Mouse (Mus musculus) thymus, postnatal 25 days (tissue): ENCODE data around the gene Krt4.

ENCODE experiments used
- DNase-seq: peaks from one replicate; pipeline ENCODE4 v3.0.0; 2022

The Krt4 gene

DNA sequence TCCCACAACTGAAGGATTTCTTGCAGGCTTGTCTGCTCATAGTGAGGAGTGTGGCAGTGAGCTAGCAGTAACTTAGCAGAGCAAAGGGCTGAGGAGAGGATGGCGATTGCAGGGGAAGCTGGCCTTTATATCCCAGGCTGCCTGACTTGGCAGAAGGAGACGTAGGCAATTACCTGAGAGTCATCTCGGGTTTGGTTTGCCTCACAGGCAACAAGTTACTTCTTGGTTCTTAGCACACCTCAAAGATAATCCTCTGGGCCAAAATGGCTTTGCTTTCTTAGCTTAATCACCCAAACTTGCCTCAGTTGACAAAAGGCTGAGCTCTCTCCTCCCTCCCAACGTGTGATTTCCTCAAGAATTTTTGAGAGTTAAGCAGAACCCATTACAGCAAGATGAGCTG is 31.7 kb downstream of the Krt4 start, which contains the start of gene Krt76:
TSS of gene Krt76 (minus strand) at position 101 of the 400 bp plus-strand sequence.
- no peak for DNase-seq

DNA sequence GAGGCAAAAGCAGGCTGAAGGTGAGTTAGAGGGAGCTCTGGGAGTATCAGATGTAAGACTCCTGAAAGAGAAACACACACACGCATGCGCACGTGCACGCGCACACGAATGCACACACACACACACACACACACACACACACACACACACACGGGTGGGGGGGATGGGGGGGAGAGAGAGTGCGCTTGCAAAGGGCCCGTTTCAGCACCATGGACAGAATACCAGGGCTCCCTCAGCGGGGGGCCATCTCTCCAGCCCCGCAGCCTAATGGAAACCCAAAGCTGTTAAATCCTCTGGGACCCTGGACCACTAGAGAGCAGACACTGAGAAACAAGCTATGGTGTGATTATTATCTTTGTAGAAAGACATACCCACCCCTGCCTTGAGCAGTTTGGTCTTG is 44.8 kb downstream of the Krt4 start:
- no peak for DNase-seq

DNA sequence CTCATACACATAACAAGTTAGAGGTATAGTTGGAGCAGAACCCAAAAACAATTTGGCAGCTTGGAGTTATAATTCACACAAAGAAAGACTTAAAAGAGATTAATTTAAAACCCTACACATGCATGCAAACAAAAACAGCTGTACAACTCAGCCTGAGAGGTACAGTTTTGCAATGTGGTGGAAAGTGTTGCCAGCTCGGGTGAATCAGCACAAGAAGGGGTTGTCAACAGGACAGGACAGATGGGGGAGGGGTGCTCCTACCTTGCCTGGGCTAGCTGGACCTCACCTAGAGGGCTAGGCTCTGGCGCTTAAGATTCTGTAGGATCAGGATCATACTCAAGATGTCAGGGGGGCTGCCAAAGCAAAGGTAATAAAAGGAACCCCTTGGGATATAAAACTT is 46.5 kb downstream of the Krt4 start:
- DNase-seq: no peak

DNA sequence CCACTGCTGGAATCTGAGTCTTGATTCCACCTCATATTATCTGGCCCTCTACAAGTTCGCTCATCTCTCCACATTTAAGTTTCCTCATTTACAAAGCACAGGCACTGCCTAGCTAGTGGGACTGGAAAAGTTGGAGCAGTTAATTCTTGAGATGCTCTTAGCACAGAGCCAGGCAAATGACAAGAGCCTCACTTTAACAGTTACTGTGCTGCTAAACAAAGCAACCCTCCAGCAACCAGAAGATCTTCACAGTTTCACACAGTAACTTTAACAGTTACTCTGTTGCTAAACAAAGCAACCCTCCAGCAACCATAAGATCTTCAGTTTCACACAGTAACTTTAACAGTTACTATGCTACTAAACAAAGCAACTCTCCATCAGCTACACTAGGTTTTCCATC is 50.2 kb downstream of the Krt4 start:
- no peak for DNase-seq

DNA sequence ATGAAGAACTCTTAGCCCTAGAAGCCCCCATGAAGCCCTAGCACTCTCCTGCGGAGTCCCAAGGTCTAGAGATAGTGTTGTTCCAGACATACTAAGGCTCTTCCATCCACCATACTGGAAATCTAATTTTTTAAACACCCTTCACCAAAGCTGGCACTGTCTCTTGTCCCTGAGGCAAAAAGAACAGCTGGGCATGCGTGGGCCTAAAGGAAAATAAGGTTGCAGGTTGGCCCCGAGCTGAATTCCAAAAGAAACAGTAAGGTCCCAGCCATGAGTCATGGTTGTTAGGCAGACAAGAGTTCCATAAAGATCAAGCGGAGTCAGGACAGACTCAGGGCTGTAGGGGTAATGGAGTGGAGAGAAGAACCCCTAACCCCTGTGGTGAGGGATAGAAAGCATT is 51.3 kb downstream of the Krt4 start:
- no peak for DNase-seq

DNA sequence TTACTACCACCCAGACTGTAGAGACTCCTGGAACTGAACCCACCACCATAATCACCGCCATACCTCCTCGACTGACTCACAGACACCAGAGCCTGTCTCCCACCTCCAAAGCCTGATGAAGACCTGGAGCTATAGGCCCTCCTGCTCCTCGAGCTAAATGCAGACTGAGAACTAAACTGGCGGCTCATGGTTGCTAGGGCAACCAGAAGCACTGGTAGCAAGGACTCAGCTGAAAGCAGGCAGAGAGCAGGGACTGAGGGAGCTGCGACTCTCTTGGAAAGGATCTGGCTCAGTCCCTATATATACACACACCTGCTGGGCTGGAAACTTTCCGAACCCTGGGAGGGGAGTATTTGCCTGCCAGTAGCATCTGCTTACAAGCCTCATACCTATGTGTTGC is 55.1 kb downstream of the Krt4 start, which contains the start of gene Krt77:
TSS of gene Krt77 (minus strand) at position 275 of the 400 bp plus-strand sequence.
- no peak for DNase-seq
